Mouse (Mus musculus): ENCODE data around the gene Mup9. TPM values are rescaled to one million over a fixed set of nuclear protein-coding genes. Genes with fewer than 3 reads are reported as not detected.

The Mup9 gene
- polyA plus RNA-seq (2012; rRNA removed): not detected in 2 replicates

DNA sequence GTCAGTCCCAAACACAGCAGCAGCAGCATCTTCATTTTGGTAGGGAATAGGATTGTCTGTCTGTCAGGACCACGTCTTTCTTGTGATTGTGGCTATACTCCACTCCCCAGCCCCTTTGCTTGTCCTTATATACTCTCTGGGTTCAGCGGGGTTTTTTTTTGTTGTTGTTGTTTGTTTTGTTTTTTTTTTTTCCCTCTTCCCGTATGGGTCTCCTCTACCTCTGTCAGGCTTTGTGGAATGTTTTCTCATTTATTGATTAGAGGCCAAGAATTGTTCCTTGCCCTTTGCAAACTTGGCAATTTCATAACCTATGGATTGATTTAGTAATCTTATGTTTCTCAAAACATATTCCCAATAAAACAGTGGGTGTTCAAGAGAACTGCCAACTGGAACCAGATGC, at the start of gene Mup9:
Gene Mup9, minus strand, starts transcription at position 101 of the 400 bp plus-strand sequence.

Other genes with a start within 250 kb of the Mup9 start
- gene Mup8, start 199.4 kb downstream of the Mup9 start, polyA plus RNA-seq (2012; rRNA removed): not detected in 2 replicates
- gene Mup1, start 80.0 kb upstream of the Mup9 start, polyA plus RNA-seq (2012; rRNA removed): not detected in 2 replicates
- not detected in 2 replicates for gene Mup10, start 160.2 kb upstream of the Mup9 start, polyA plus RNA-seq (2012; rRNA removed)
- not detected in 2 replicates for gene Mup11, start 240.5 kb upstream of the Mup9 start, polyA plus RNA-seq (2012; rRNA removed)

Data from stomach, adult 2 months (tissue).